Mouse (Mus musculus): ENCODE results near the gene Shc2. TPM values are rescaled to one million over a fixed set of nuclear protein-coding genes. Genes with fewer than 3 reads are reported as not detected.
A peak's percentile ranks its signal among the peaks of the same experiment; 100 is the strongest.

The Shc2 gene
- polyA plus RNA-seq, 1 experiment from 2014 or later = 26.2 TPM

DNA sequence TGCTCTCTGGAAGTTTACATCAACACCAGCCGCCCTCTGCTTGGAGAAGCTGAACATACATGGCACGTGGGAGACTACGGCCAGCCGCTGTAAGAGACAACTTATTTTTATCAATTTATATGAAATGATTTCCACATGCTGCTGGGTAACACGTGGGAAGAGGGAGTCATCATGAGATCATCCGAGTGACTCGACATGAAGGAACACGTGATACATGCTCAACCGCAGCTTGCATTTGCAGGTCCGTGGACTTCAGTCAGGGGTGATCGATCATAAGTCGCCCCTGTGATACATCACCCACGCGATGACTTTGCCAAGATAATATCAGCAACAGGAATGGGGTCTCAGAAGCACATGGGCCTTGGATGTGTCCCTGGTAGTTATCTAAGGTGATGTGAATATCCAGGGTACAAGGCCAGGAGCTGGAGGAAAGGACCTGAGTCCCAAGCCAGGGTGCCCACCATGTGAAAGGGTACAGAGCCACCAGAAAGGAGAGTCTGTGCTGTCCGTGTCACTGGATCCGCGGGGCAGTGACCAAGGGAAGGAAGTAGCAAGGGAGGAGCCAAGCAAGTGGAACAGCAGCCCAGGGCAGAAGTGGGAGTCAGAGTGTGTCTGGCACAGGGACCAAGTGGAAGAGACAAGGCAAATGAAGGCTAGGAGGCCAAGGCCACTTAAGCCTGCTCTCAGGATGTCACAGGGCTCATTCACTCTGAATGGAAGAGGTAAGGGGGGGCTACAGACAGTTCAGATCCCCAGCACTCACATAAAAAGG, 4.5 kb downstream of the Shc2 start:
- Histone ChIP-seq H3K4me2 (replicated peaks) (no peak overlapping the region), H3K27me3 (no peaks in the 10 kb centered on the region; the same call in 1 of the 2 replicates), H3K4me3 (no peak overlapping the region), H3K4me1 (peaks cover 12% of the 10 kb centered on the region), H3K9ac (no peak overlapping the region), H3K27ac (no peak overlapping the region), H3K36me3 (no peaks in the 10 kb centered on the region), H3K9me3 (no peaks in the 10 kb centered on the region)
- 81% methylated on average over 17 of the region's 17 CpGs for WGBS
- no peak for ATAC-seq (ENCODE audit: insufficient number of reproducible peaks, insufficient read depth, low FRiP score, low TSS enrichment)

- WGBS = 85% methylated on average over 4 of the region's 4 CpGs
- Histone ChIP-seq H3K4me1 (peaks cover 4% of the 10 kb centered on the region; the same call in 1 of the 2 replicates), H3K27me3 (no peaks in the 10 kb centered on the region; the same call in 1 of the 2 replicates), H3K4me3 (no peak overlapping the region), H3K9me3 (no peaks in the 10 kb centered on the region), H3K27ac (no peak overlapping the region), H3K36me3 (0 out of 2 replicates have a peak, but pooled peaks cover 7% of the 10 kb centered on the region), H3K4me2 (replicated peaks) (no peak overlapping the region), H3K9ac (no peak overlapping the region)
- no peak for ATAC-seq (ENCODE audit: insufficient number of reproducible peaks, insufficient read depth, low FRiP score, low TSS enrichment)
Observed at GRCm38 (mm10) chr10:79631432-79631831, 6.3 kb downstream of the Shc2 start.

- 0 out of 2 replicates have a peak, but pooled peaks cover 13% of the 10 kb centered on the region for H3K36me3 ChIP-seq
- ATAC-seq (ENCODE audit: insufficient number of reproducible peaks, insufficient read depth, low FRiP score, low TSS enrichment) = no peak
- 88% methylated on average over 5 of the region's 5 CpGs for WGBS
- peaks cover 3% of the 10 kb centered on the region; the same call in 1 of the 2 replicates for H3K4me1 ChIP-seq
- no peak overlapping the region for H3K9ac ChIP-seq
- H3K27me3 ChIP-seq = no peaks in the 10 kb centered on the region; the same call in 1 of the 2 replicates
- H3K4me2 ChIP-seq (replicated peaks) = no peak overlapping the region
- no peaks in the 10 kb centered on the region for H3K9me3 ChIP-seq
- H3K4me3 ChIP-seq = no peak overlapping the region
- no peak overlapping the region for H3K27ac ChIP-seq
Observed at GRCm38 (mm10) chr10:79628377-79628776, 9.3 kb downstream of the Shc2 start.

DNA sequence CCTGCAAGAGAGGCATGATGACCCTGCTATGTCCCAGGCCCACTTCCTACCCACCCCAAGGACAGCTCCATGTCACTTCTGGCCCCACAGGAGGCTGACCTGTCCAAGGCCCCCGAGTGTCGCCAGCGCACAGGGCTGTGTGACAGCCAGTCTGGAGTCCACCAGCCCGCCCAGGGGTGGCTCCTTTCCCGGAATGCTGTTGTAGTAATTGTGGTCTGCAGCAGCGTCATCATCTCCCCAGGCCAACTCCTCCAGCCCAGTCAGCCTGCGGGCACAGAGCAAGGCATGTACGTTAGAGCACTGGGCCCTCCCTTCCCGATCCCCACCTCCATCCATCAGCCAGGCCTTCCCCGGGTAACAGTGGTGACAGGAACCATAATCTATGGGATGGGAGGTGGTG, 11.6 kb downstream of the Shc2 start:
- 0 out of 2 replicates have a peak, but pooled peaks cover 13% of the 10 kb centered on the region for H3K36me3 ChIP-seq
- H3K9ac ChIP-seq = no peak overlapping the region
- no peaks in the 10 kb centered on the region for H3K9me3 ChIP-seq
- 85% methylated on average over 10 of the region's 10 CpGs for WGBS
- no peak overlapping the region for H3K4me3 ChIP-seq
- H3K27ac ChIP-seq = no peak overlapping the region
- no peaks in the 10 kb centered on the region for H3K4me1 ChIP-seq
- no peaks in the 10 kb centered on the region; the same call in 1 of the 2 replicates for H3K27me3 ChIP-seq
- no peak for ATAC-seq (ENCODE audit: insufficient number of reproducible peaks, insufficient read depth, low FRiP score, low TSS enrichment)
- no peak overlapping the region for H3K4me2 ChIP-seq (replicated peaks)

- no peak overlapping the region for H3K4me3 ChIP-seq
- no peaks in the 10 kb centered on the region for H3K4me1 ChIP-seq
- H3K27me3 ChIP-seq = no peaks in the 10 kb centered on the region; the same call in 1 of the 2 replicates
- 77% methylated on average over 9 of the region's 9 CpGs for WGBS
- no peak for ATAC-seq (ENCODE audit: insufficient number of reproducible peaks, insufficient read depth, low FRiP score, low TSS enrichment)
- H3K36me3 ChIP-seq = 0 out of 2 replicates have a peak, but pooled peaks cover 13% of the 10 kb centered on the region
- H3K9ac ChIP-seq = no peak overlapping the region
- no peak overlapping the region for H3K27ac ChIP-seq
- H3K4me2 ChIP-seq (replicated peaks) = no peak overlapping the region
- H3K9me3 ChIP-seq = no peaks in the 10 kb centered on the region
Observed at GRCm38 (mm10) chr10:79625398-79625797, 12.3 kb downstream of the Shc2 start.

DNA sequence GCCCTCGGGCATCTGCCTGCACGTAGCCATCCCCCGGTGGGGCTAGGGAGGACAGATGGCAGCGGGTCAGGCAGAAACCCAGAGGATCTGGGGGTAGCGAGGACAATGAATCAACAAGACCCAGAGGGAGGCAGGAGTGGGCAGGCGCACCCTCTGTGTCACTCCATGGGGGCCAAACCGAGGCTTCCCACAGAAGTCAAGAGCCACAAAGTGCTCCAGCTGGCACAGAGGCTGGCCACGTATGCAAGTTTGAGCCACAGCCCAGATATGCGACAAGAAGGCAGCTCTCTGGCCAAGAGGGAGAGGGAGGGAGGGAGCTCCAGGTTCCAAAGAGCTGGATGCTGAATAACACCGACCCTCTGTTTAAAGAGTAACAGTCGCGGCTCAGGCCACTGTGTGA, 13.8 kb downstream of the Shc2 start:
- Histone ChIP-seq H3K9ac (no peak overlapping the region), H3K4me3 (no peak overlapping the region), H3K27ac (no peak overlapping the region), H3K36me3 (peaks cover 18% of the 10 kb centered on the region; the same call in 1 of the 2 replicates), H3K4me1 (no peaks in the 10 kb centered on the region), H3K4me2 (replicated peaks) (no peak overlapping the region), H3K9me3 (no peaks in the 10 kb centered on the region), H3K27me3 (no peaks in the 10 kb centered on the region; the same call in 1 of the 2 replicates)
- 67% methylated on average over 12 of the region's 12 CpGs for WGBS
- no peak for ATAC-seq (ENCODE audit: insufficient number of reproducible peaks, insufficient read depth, low FRiP score, low TSS enrichment)

DNA sequence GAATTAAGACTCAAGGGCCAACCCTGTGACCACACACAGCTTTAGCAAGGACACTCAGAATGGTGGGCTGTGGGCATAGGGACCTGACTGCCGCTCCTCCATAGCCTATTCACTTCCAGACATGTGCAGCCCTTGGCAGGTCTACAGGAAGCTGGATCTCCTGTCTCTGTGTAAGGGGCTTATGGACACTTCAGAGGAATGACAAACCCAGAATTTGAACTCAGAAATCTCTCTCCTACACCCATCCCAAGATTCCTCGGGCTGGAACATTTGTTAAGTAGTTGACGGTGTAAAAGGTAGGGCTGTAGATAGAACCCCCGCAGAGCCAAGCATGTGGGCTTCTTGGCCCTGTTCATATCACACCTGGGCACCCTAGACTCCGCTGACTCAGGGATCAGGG, 21.3 kb downstream of the Shc2 start:
- peaks cover 6% of the 10 kb centered on the region; the same call in 1 of the 2 replicates for H3K36me3 ChIP-seq
- ATAC-seq (ENCODE audit: insufficient number of reproducible peaks, insufficient read depth, low FRiP score, low TSS enrichment) = no peak
- no peak overlapping the region for H3K4me2 ChIP-seq (replicated peaks)
- no peak overlapping the region for H3K4me3 ChIP-seq
- no peaks in the 10 kb centered on the region for H3K9me3 ChIP-seq
- H3K9ac ChIP-seq = no peak overlapping the region
- H3K4me1 ChIP-seq = peaks cover 19% of the 10 kb centered on the region
- no peak overlapping the region for H3K27ac ChIP-seq
- H3K27me3 ChIP-seq = peaks cover 28% of the 10 kb centered on the region
- 91% methylated on average over 5 of the region's 5 CpGs for WGBS

DNA sequence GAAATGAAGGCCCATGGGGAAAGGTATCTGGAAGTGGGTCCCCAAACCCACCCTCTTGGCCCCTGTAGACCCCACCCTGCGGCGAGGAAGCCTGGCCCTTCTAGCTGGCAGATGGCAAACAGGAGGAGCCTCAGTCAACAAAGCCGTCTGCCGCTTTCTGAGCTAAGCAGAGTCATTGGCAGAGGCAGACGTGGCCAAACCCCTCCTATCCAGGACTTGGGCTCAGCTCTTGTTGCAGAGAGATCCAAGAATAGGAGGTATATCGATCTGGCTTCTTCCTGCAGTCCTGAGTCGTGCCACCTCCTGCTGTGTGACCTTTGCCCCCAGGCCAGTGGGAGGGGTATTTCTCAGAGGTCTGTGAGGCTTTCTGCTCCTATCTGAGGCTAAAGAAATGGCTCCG, 21.9 kb downstream of the Shc2 start:
- no peak overlapping the region for H3K27ac ChIP-seq
- H3K9ac ChIP-seq = no peak overlapping the region
- no peak overlapping the region for H3K4me3 ChIP-seq
- H3K4me1 ChIP-seq = peaks cover 19% of the 10 kb centered on the region
- H3K27me3 ChIP-seq = peaks cover 31% of the 10 kb centered on the region
- ATAC-seq (ENCODE audit: insufficient number of reproducible peaks, insufficient read depth, low FRiP score, low TSS enrichment) = no peak
- H3K36me3 ChIP-seq = peaks cover 6% of the 10 kb centered on the region; the same call in 1 of the 2 replicates
- H3K4me2 ChIP-seq (replicated peaks) = no peak overlapping the region
- no peaks in the 10 kb centered on the region for H3K9me3 ChIP-seq
- 15% methylated on average over 8 of the region's 8 CpGs for WGBS

DNA sequence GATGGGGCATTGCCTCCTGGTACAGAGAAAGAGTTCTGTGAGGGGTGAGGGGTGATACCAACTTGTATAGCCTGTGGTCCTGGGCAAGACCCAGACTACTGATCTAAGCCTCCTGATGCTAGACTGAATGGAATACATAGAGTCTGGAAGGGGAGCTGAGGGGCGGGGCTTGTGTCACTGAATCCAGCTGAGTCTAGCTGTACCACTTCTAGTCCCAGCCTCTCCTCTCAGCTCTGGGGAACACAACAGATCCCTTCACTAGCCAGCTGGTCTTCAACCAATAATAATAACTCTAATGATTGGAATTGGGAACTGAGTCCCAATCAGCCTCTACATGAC, 23.4 kb downstream of the Shc2 start:
- H3K27me3 ChIP-seq = peaks cover 38% of the 10 kb centered on the region
- no peak overlapping the region for H3K27ac ChIP-seq
- peak overlapping the region; percentile 54 for H3K4me3 ChIP-seq
- H3K4me2 ChIP-seq (replicated peaks) = peak overlapping the region; percentile 98
- WGBS = 80% methylated on average over 1 of the region's 1 CpGs
- H3K4me1 ChIP-seq = peaks cover 19% of the 10 kb centered on the region
- H3K9me3 ChIP-seq = no peaks in the 10 kb centered on the region
- H3K9ac ChIP-seq = no peak overlapping the region
- H3K36me3 ChIP-seq = peaks cover under 1% of the 10 kb centered on the region; the same call in 1 of the 2 replicates
- ATAC-seq (ENCODE audit: insufficient number of reproducible peaks, insufficient read depth, low FRiP score, low TSS enrichment) = peak; percentile 49

- H3K4me1 ChIP-seq = peaks cover 19% of the 10 kb centered on the region
- peak within 1 kb of the TSS; percentile 60 for H3K9ac ChIP-seq
- H3K27me3 ChIP-seq = peaks cover 38% of the 10 kb centered on the region
- no peak within 1 kb of the TSS for H3K27ac ChIP-seq
- under 1% methylated on average over 59 of the region's 60 CpGs for WGBS
- H3K9me3 ChIP-seq = no peaks in the 10 kb centered on the region
- H3K36me3 ChIP-seq = no peaks in the 10 kb centered on the region
- peak; percentile 61 for ATAC-seq (ENCODE audit: insufficient number of reproducible peaks, insufficient read depth, low FRiP score, low TSS enrichment)
- peak within 1 kb of the TSS; percentile 54 for H3K4me3 ChIP-seq
- peak within 1 kb of the TSS; percentile 98 for H3K4me2 ChIP-seq (replicated peaks)
Observed at GRCm38 (mm10) chr10:79613578-79614304, 24.0 kb downstream of the Shc2 start, which contains the start of gene C2cd4c. TSS of gene C2cd4c (minus strand) at chr10:79614025.

GRCm38 (mm10) chr10:79612192-79613135, 25.3 kb downstream of the Shc2 start:
- WGBS = 9% methylated on average over 51 of the region's 51 CpGs
- H3K4me2 ChIP-seq (replicated peaks) = peak overlapping the region; percentile 31
- H3K4me3 ChIP-seq = peak overlapping the region; percentile 7
- H3K27ac ChIP-seq = no peak overlapping the region
- H3K9me3 ChIP-seq = no peaks in the 10 kb centered on the region
- H3K36me3 ChIP-seq = no peaks in the 10 kb centered on the region
- H3K4me1 ChIP-seq = peaks cover 19% of the 10 kb centered on the region
- peaks cover 42% of the 10 kb centered on the region for H3K27me3 ChIP-seq
- no peak overlapping the region for H3K9ac ChIP-seq
- no peak for ATAC-seq (ENCODE audit: insufficient number of reproducible peaks, insufficient read depth, low FRiP score, low TSS enrichment)
